Mouse (Mus musculus) kidney, adult 2 months (tissue): ENCODE data around the gene Crtac1.

Experiments used
- CTCF ChIP-seq: fragments of 200-500 bp; conservative IDR thresholded peaks from 2 replicates; pipeline ENCODE4 v1.5.1; 2011; ENCODE audit warnings: low read depth, mild to moderate bottlenecking, control low read depth, low read length, moderate library complexity, mixed read lengths; ENCODE audit not compliant: insufficient read depth, insufficient read length
- POLR2A ChIP-seq: fragments of 200-500 bp; IDR thresholded peaks from one replicate; pipeline ENCODE4 v1.6.1; 2011; ENCODE audit warnings: low read depth, low read length, control low read depth

GRCm38 (mm10) chr19:42448539-42448938, 17.0 kb upstream of the Crtac1 start:
- no peak for TF ChIP-seq CTCF
- TF ChIP-seq POLR2A = no peak
